Mouse (Mus musculus): ENCODE results near the gene Cbx2. TPM values are rescaled to one million over a fixed set of nuclear protein-coding genes. Genes with fewer than 3 reads are reported as not detected.

The Cbx2 gene
- total RNA-seq, 2 experiments from 2014 or later = 2.6 to 2.7 TPM

GRCm38 (mm10) chr11:119007461-119008456 lies 15.0 kb upstream of the Cbx2 start:
- no peak for DNase-seq (ENCODE audit: low spot score in 2 of 2)
- intact Hi-C loops (cut with DNase I) = no loop called here

GRCm38 (mm10) chr11:119014455-119014854 lies 8.3 kb upstream of the Cbx2 start:
- DNase-seq (ENCODE audit: low spot score in 2 of 2) = no peak
- intact Hi-C loops (cut with DNase I) = no loop called here

GRCm38 (mm10) chr11:119017506-119017905 lies 5.3 kb upstream of the Cbx2 start:
- DNase-seq (ENCODE audit: low spot score in 2 of 2) = no peak
- intact Hi-C loops (cut with DNase I) = no loop called here

GRCm38 (mm10) chr11:119021180-119021579 lies 1.6 kb upstream of the Cbx2 start:
- intact Hi-C loops (cut with DNase I) = no loop called here
- no peak for DNase-seq (ENCODE audit: low spot score in 2 of 2)

GRCm38 (mm10) chr11:119022068-119022894 lies 481 bp upstream of the Cbx2 start:
- intact Hi-C loops (cut with DNase I) = loop anchor here (2.0 kb wide), 1 partner anchor 23 kb away; no protein-coding TSS in a partner anchor

GRCm38 (mm10) chr11:119023616-119023980 lies 836 bp downstream of the Cbx2 start:
- DNase-seq (ENCODE audit: low spot score in 2 of 2) = no peak
- intact Hi-C loops (cut with DNase I) = loop anchor here (2.0 kb wide), 1 partner anchor 25 kb away; no protein-coding TSS in a partner anchor

More at GRCm38 (mm10) chr11:119022068-119022894, 481 bp upstream of the Cbx2 start:
- DNase-seq (ENCODE audit: low spot score in 2 of 2) = no peak

- intact Hi-C loops (cut with DNase I) = no loop called here
- no peak for DNase-seq (ENCODE audit: low spot score in 2 of 2)
Observed at GRCm38 (mm10) chr11:119024260-119024659, 1.5 kb downstream of the Cbx2 start.

GRCm38 (mm10) chr11:119026203-119026602 lies 3.4 kb downstream of the Cbx2 start:
- intact Hi-C loops (cut with DNase I) = no loop called here
- no peak for DNase-seq (ENCODE audit: low spot score in 2 of 2)

GRCm38 (mm10) chr11:119033874-119034558 lies 11.3 kb downstream of the Cbx2 start:
- DNase-seq (ENCODE audit: low spot score in 2 of 2) = peak in 1 of 2 experiments; percentile 74
- intact Hi-C loops (cut with DNase I) = no loop called here

- intact Hi-C loops (cut with DNase I) = loop anchor here (5.0 kb wide), 1 partner anchor 37 kb away; no protein-coding TSS in a partner anchor
- DNase-seq (ENCODE audit: low spot score in 2 of 2) = no peak
Observed at GRCm38 (mm10) chr11:119034635-119035034, 11.9 kb downstream of the Cbx2 start.

- DNase-seq (ENCODE audit: low spot score in 2 of 2) = no peak
- intact Hi-C loops (cut with DNase I) = loop anchor here (5.0 kb wide), 1 partner anchor 38 kb away; no protein-coding TSS in a partner anchor
Observed at GRCm38 (mm10) chr11:119035094-119035685, 12.4 kb downstream of the Cbx2 start.

GRCm38 (mm10) chr11:119035686-119036165 lies 13.0 kb downstream of the Cbx2 start:
- no peak for DNase-seq (ENCODE audit: low spot score in 2 of 2)
- intact Hi-C loops (cut with DNase I) = loop anchor here (5.0 kb wide), 1 partner anchor 38 kb away; no protein-coding TSS in a partner anchor

GRCm38 (mm10) chr11:119036447-119036846 lies 13.7 kb downstream of the Cbx2 start:
- DNase-seq (ENCODE audit: low spot score in 2 of 2) = no peak
- intact Hi-C loops (cut with DNase I) = loop anchor here (5.0 kb wide), 1 partner anchor 39 kb away; no protein-coding TSS in a partner anchor

GRCm38 (mm10) chr11:119036934-119037779 lies 14.4 kb downstream of the Cbx2 start:
- DNase-seq (ENCODE audit: low spot score in 2 of 2) = no peak
- intact Hi-C loops (cut with DNase I) = loop anchor here (5.0 kb wide), 1 partner anchor 40 kb away; no protein-coding TSS in a partner anchor

GRCm38 (mm10) chr11:119037780-119038401 lies 15.1 kb downstream of the Cbx2 start:
- intact Hi-C loops (cut with DNase I) = loop anchor here (5.0 kb wide), 1 partner anchor 41 kb away; no protein-coding TSS in a partner anchor

GRCm38 (mm10) chr11:119038744-119039484 lies 16.2 kb downstream of the Cbx2 start:
- DNase-seq (ENCODE audit: low spot score in 2 of 2) = no peak
- intact Hi-C loops (cut with DNase I) = loop anchor here (5.0 kb wide), 1 partner anchor 42 kb away; no protein-coding TSS in a partner anchor

More at GRCm38 (mm10) chr11:119037780-119038401, 15.1 kb downstream of the Cbx2 start:
- DNase-seq (ENCODE audit: low spot score in 2 of 2) = no peak

Measured in left cerebral cortex, postnatal 36 days (tissue).